Mouse (Mus musculus): ENCODE measurements around the gene Ctsk. TPM values are rescaled to one million over a fixed set of nuclear protein-coding genes. Genes with fewer than 3 reads are reported as not detected.

Ctsk gene
- polyA plus RNA-seq, 1 experiment from 2014 or later: 9.8 TPM

GRCm38 (mm10) chr3:95502312-95502711 lies 3.3 kb downstream of the Ctsk start:
- ATAC-seq: no peak
- Histone ChIP-seq H3K4me3 (ENCODE audit: low read depth, low read length) (no peak overlapping the region), H3K4me1 (replicated peaks; ENCODE audit: control insufficient read depth, insufficient read depth, low read length) (no peaks in the 10 kb centered on the region), H3K27ac (ENCODE audit: low read depth, low read length) (no peak overlapping the region), H3K36me3 (ENCODE audit: control insufficient read depth, insufficient read depth) (no peaks in the 10 kb centered on the region; the same call in 1 of the 2 replicates), H3K4me2 (replicated peaks; ENCODE audit: low read depth) (no peak overlapping the region), H3K27me3 (replicated peaks; ENCODE audit: control insufficient read depth, insufficient read depth, low read length) (no peaks in the 10 kb centered on the region), H3K9me3 (ENCODE audit: control insufficient read depth) (no peaks in the 10 kb centered on the region), H3K9ac (ENCODE audit: low read depth, low read length) (no peak overlapping the region)
- 70% methylated on average over 2 of the region's 2 CpGs for WGBS
- no peak for TF ChIP-seq CTCF (IDR thresholded peaks at IDR 0.05; ENCODE audit: low read depth)

- H3K27ac ChIP-seq (ENCODE audit: low read depth, low read length): no peak overlapping the region
- H3K4me1 ChIP-seq (replicated peaks; ENCODE audit: control insufficient read depth, insufficient read depth, low read length): no peaks in the 10 kb centered on the region
- WGBS: 71% methylated on average over 6 of the region's 6 CpGs
- H3K4me3 ChIP-seq (ENCODE audit: low read depth, low read length): no peak overlapping the region
- no peak overlapping the region for H3K9ac ChIP-seq (ENCODE audit: low read depth, low read length)
- no peaks in the 10 kb centered on the region for H3K27me3 ChIP-seq (replicated peaks; ENCODE audit: control insufficient read depth, insufficient read depth, low read length)
- no peak for TF ChIP-seq CTCF (IDR thresholded peaks at IDR 0.05; ENCODE audit: low read depth)
- no peak for ATAC-seq
- H3K36me3 ChIP-seq (ENCODE audit: control insufficient read depth, insufficient read depth): no peaks in the 10 kb centered on the region; the same call in 1 of the 2 replicates
- H3K9me3 ChIP-seq (ENCODE audit: control insufficient read depth): no peaks in the 10 kb centered on the region
- H3K4me2 ChIP-seq (replicated peaks; ENCODE audit: low read depth): no peak overlapping the region
Measured at GRCm38 (mm10) chr3:95509348-95509747, 10.3 kb downstream of the Ctsk start.

GRCm38 (mm10) chr3:95511611-95512180 lies 12.6 kb downstream of the Ctsk start:
- H3K4me2 ChIP-seq (replicated peaks; ENCODE audit: low read depth): no peak overlapping the region
- H3K9me3 ChIP-seq (ENCODE audit: control insufficient read depth): no peaks in the 10 kb centered on the region
- WGBS: 54% methylated on average over 9 of the region's 9 CpGs
- peak; percentile 79 for ATAC-seq
- H3K27me3 ChIP-seq (replicated peaks; ENCODE audit: control insufficient read depth, insufficient read depth, low read length): no peaks in the 10 kb centered on the region
- no peak for TF ChIP-seq CTCF (IDR thresholded peaks at IDR 0.05; ENCODE audit: low read depth)
- no peaks in the 10 kb centered on the region; the same call in 1 of the 2 replicates for H3K36me3 ChIP-seq (ENCODE audit: control insufficient read depth, insufficient read depth)
- no peaks in the 10 kb centered on the region for H3K4me1 ChIP-seq (replicated peaks; ENCODE audit: control insufficient read depth, insufficient read depth, low read length)
- H3K9ac ChIP-seq (ENCODE audit: low read depth, low read length): no peak overlapping the region
- no peak overlapping the region for H3K4me3 ChIP-seq (ENCODE audit: low read depth, low read length)
- H3K27ac ChIP-seq (ENCODE audit: low read depth, low read length): no peak overlapping the region; the same call in 1 of the 2 replicates

- Histone ChIP-seq H3K9me3 (ENCODE audit: control insufficient read depth) (no peaks in the 10 kb centered on the region), H3K27ac (ENCODE audit: low read depth, low read length) (no peak overlapping the region), H3K4me1 (replicated peaks; ENCODE audit: control insufficient read depth, insufficient read depth, low read length) (no peaks in the 10 kb centered on the region), H3K4me2 (replicated peaks; ENCODE audit: low read depth) (no peak overlapping the region), H3K36me3 (ENCODE audit: control insufficient read depth, insufficient read depth) (no peaks in the 10 kb centered on the region), H3K9ac (ENCODE audit: low read depth, low read length) (no peak overlapping the region), H3K4me3 (ENCODE audit: low read depth, low read length) (no peak overlapping the region), H3K27me3 (replicated peaks; ENCODE audit: control insufficient read depth, insufficient read depth, low read length) (no peaks in the 10 kb centered on the region)
- TF ChIP-seq CTCF (IDR thresholded peaks at IDR 0.05; ENCODE audit: low read depth): no peak
- WGBS: 55% methylated on average over 3 of the region's 3 CpGs
- no peak for ATAC-seq
Measured at GRCm38 (mm10) chr3:95516614-95517041, 17.6 kb downstream of the Ctsk start.

GRCm38 (mm10) chr3:95517493-95517898 lies 18.4 kb downstream of the Ctsk start:
- no peaks in the 10 kb centered on the region for H3K27me3 ChIP-seq (replicated peaks; ENCODE audit: control insufficient read depth, insufficient read depth, low read length)
- TF ChIP-seq CTCF (IDR thresholded peaks at IDR 0.05; ENCODE audit: low read depth): peak; percentile 95
- no peaks in the 10 kb centered on the region for H3K36me3 ChIP-seq (ENCODE audit: control insufficient read depth, insufficient read depth)
- 20% methylated on average over 10 of the region's 10 CpGs for WGBS
- no peak overlapping the region for H3K4me2 ChIP-seq (replicated peaks; ENCODE audit: low read depth)
- peak; percentile 64 for ATAC-seq
- H3K4me1 ChIP-seq (replicated peaks; ENCODE audit: control insufficient read depth, insufficient read depth, low read length): no peaks in the 10 kb centered on the region
- no peak overlapping the region for H3K4me3 ChIP-seq (ENCODE audit: low read depth, low read length)
- no peak overlapping the region for H3K9ac ChIP-seq (ENCODE audit: low read depth, low read length)
- no peaks in the 10 kb centered on the region for H3K9me3 ChIP-seq (ENCODE audit: control insufficient read depth)
- H3K27ac ChIP-seq (ENCODE audit: low read depth, low read length): no peak overlapping the region

GRCm38 (mm10) chr3:95518891-95519290 lies 19.8 kb downstream of the Ctsk start:
- no peak overlapping the region for H3K27ac ChIP-seq (ENCODE audit: low read depth, low read length)

More at GRCm38 (mm10) chr3:95518891-95519290, 19.8 kb downstream of the Ctsk start:
- Histone ChIP-seq H3K9ac (ENCODE audit: low read depth, low read length) (no peak overlapping the region), H3K4me3 (ENCODE audit: low read depth, low read length) (no peak overlapping the region), H3K36me3 (ENCODE audit: control insufficient read depth, insufficient read depth) (no peaks in the 10 kb centered on the region), H3K27me3 (replicated peaks; ENCODE audit: control insufficient read depth, insufficient read depth, low read length) (no peaks in the 10 kb centered on the region), H3K9me3 (ENCODE audit: control insufficient read depth) (no peaks in the 10 kb centered on the region), H3K4me2 (replicated peaks; ENCODE audit: low read depth) (no peak overlapping the region), H3K4me1 (replicated peaks; ENCODE audit: control insufficient read depth, insufficient read depth, low read length) (no peaks in the 10 kb centered on the region; the same call in 1 of the 2 replicates)
- TF ChIP-seq CTCF (IDR thresholded peaks at IDR 0.05; ENCODE audit: low read depth): no peak
- ATAC-seq: no peak
- 79% methylated on average over 7 of the region's 7 CpGs for WGBS
